Mouse (Mus musculus) intestine, embryonic 16.5 days (tissue): ENCODE measurements around the gene Ptprd. TPM values are rescaled to one million over a fixed set of nuclear protein-coding genes. Genes with fewer than 3 reads are reported as not detected.
A peak's percentile ranks its signal among the peaks of the same experiment; 100 is the strongest.

Source experiments
- ATAC-seq: fragments of 200-750 bp; cut with Nextera tagmentation; 2 replicates; pipeline ENCODE4 v1.8.0; 2017; ENCODE audit warnings: moderate TSS enrichment, moderate library complexity
- H3K27ac ChIP-seq: fragments of 300-500 bp; sonication (generic); 2 replicates; pipeline ENCODE4 v1.5.1; 2014; ENCODE audit warnings: mild to moderate bottlenecking, low read length
- H3K27me3 ChIP-seq: fragments of 300-500 bp; sonication (generic); replicated peaks from 2 replicates; pipeline ENCODE4 v1.6.1; 2014; ENCODE audit warnings: low read length, control low read depth, mixed read lengths; ENCODE audit not compliant: control insufficient read depth, insufficient read depth
- H3K36me3 ChIP-seq: fragments of 300-500 bp; sonication (generic); 2 replicates; pipeline ENCODE4 v1.6.1; 2014; ENCODE audit warnings: low read length, control low read depth; ENCODE audit not compliant: control insufficient read depth, insufficient read depth
- H3K4me1 ChIP-seq: fragments of 300-500 bp; sonication (generic); 2 replicates; pipeline ENCODE4 v1.6.1; 2014; ENCODE audit warnings: low read length, control low read depth, mixed read lengths; ENCODE audit not compliant: control insufficient read depth, insufficient read depth
- H3K4me2 ChIP-seq: fragments of 300-500 bp; sonication (generic); 2 replicates; pipeline ENCODE4 v1.6.1; 2014; ENCODE audit warnings: low read depth, low read length, control low read depth
- H3K4me3 ChIP-seq: fragments of 300-500 bp; sonication (generic); 2 replicates; pipeline ENCODE4 v1.5.1; 2014; ENCODE audit warnings: mild to moderate bottlenecking, low read length
- H3K9ac ChIP-seq: fragments of 300-500 bp; sonication (generic); 2 replicates; pipeline ENCODE4 v1.6.1; 2014; ENCODE audit warnings: low read depth, low read length
- H3K9me3 ChIP-seq: fragments of 300-500 bp; sonication (generic); 2 replicates; pipeline ENCODE4 v1.6.1; 2016; ENCODE audit warnings: low read length, control low read depth; ENCODE audit not compliant: control insufficient read depth
- WGBS: fragments of 180-500 bp; shearing (Covaris S2); extraction: QIAGEN DNeasy Blood & Tissue Kit; methylation state at CpG from one replicate; pipeline ENCODE4 v1.1.7; 2014; 5-methylcytosine and 5-hydroxymethylcytosine counted together
- polyA plus RNA-seq: library from polyadenylated mRNA; unstranded; fragments of >200 nt; fragmentation: Nextera tagmentation; extraction: Ambion mirVana; gene quantifications from 2 replicates; pipeline ENCODE4 v1.2.1, GENCODE M21; 2015

Ptprd gene
- polyA plus RNA-seq, 1 experiment from 2014 or later: 5.0 TPM

GRCm38 (mm10) chr4:77110894-77111293 is 1100.9 kb downstream of the Ptprd start:
- Histone ChIP-seq H3K27me3 (no peaks in the 10 kb centered on the region), H3K27ac (no peak overlapping the region), H3K9me3 (no peaks in the 10 kb centered on the region), H3K9ac (no peak overlapping the region), H3K4me1 (no peaks in the 10 kb centered on the region), H3K36me3 (no peaks in the 10 kb centered on the region), H3K4me2 (no peak overlapping the region), H3K4me3 (no peak overlapping the region)
- 56% methylated on average over 1 of the region's 1 CpGs for WGBS
- no peak for ATAC-seq

DNA sequence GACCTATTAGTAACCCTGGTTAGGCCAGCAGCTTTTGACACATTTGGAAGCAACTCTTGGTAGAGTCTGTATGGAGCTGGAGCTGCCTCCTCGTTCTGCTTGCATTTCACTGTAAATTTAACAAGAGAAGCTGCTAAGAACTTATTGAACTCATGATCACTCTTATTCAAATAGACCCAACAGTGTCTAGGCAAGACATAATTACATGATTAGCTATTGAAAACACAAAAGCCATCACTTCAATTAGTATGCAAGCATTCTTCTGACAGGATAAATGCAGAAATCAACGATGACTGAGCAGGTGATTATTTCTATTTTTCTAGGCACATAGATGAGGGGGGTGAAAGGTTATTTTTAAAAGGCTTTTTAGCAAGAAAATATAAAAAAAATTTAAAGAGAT is 1104.5 kb downstream of the Ptprd start:
- Histone ChIP-seq H3K36me3 (no peaks in the 10 kb centered on the region), H3K4me2 (no peak overlapping the region), H3K4me3 (no peak overlapping the region), H3K9me3 (no peaks in the 10 kb centered on the region), H3K9ac (no peak overlapping the region), H3K27ac (no peak overlapping the region), H3K27me3 (no peaks in the 10 kb centered on the region), H3K4me1 (no peaks in the 10 kb centered on the region)
- no peak for ATAC-seq
- 80% methylated on average over 2 of the region's 2 CpGs for WGBS

- no peaks in the 10 kb centered on the region for H3K36me3 ChIP-seq
- no peak overlapping the region for H3K9ac ChIP-seq
- ATAC-seq: peak; percentile 55; the same call in 1 of the 2 replicates
- 54% methylated on average over 3 of the region's 3 CpGs for WGBS
- H3K27ac ChIP-seq: no peak overlapping the region
- H3K27me3 ChIP-seq: no peaks in the 10 kb centered on the region
- no peak overlapping the region for H3K4me2 ChIP-seq
- no peaks in the 10 kb centered on the region for H3K4me1 ChIP-seq
- no peak overlapping the region for H3K4me3 ChIP-seq
- no peaks in the 10 kb centered on the region for H3K9me3 ChIP-seq
Measured at GRCm38 (mm10) chr4:77083165-77083564, 1128.6 kb downstream of the Ptprd start.

DNA sequence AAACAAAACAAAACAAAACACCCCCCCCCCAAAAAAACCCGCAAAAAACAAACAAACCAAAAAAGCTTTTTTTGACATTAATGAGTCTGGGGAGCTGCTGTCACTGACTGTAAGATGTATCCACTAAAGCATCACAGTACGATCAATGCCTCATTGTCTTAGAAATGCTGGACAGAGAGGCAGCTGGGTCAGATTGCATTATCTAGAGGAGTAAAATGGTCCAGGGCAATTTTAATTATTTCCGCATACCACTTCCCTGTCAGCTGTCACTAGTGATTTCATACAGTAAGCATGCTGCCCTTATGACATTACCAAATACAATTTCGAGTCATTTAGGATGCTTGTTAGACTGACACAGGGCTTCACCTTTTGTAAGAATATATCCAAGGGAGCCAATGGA is 1134.2 kb downstream of the Ptprd start:
- no peak overlapping the region for H3K4me2 ChIP-seq
- H3K4me3 ChIP-seq: no peak overlapping the region
- no peak overlapping the region for H3K27ac ChIP-seq
- WGBS: 72% methylated on average over 4 of the region's 4 CpGs
- H3K36me3 ChIP-seq: no peaks in the 10 kb centered on the region
- H3K9ac ChIP-seq: no peak overlapping the region
- H3K9me3 ChIP-seq: no peaks in the 10 kb centered on the region
- no peak for ATAC-seq
- no peaks in the 10 kb centered on the region for H3K27me3 ChIP-seq
- H3K4me1 ChIP-seq: no peaks in the 10 kb centered on the region

DNA sequence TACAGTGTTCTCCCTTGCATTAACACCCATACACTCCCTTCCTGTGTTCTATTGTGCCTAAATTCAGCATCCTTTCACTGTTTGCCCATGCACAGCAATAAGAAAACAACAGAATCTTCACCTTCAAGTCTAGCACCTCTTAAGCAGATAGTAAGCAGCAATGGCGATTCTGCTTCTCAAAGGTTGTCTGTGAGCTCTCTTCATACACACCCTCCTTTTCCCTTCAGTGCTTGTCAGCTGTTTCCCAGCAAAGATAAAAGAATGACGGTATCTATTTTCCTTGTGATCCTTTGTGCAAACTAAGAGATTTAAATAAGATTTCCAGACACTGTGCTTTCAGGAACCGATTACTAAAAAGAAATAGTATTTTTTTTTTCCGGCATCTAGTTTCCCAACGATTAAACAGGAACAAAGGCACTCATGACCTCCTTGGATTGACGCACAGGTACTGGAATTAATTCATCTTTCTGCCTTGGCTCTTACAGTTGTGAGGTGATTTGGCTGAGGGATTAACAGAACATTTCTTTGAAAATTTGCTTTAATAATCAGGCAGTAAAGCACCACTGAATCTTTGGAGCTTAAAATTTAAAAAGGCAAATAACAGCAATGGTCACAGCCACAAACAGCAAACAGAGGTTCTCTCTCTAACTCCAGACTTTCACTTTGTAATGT is 1161.1 kb downstream of the Ptprd start:
- Histone ChIP-seq H3K4me3 (no peak overlapping the region), H3K4me2 (no peak overlapping the region), H3K36me3 (no peaks in the 10 kb centered on the region), H3K4me1 (no peaks in the 10 kb centered on the region), H3K27me3 (no peaks in the 10 kb centered on the region), H3K9ac (no peak overlapping the region), H3K9me3 (no peaks in the 10 kb centered on the region), H3K27ac (no peak overlapping the region)
- ATAC-seq: no peak
- WGBS: 74% methylated on average over 6 of the region's 6 CpGs

DNA sequence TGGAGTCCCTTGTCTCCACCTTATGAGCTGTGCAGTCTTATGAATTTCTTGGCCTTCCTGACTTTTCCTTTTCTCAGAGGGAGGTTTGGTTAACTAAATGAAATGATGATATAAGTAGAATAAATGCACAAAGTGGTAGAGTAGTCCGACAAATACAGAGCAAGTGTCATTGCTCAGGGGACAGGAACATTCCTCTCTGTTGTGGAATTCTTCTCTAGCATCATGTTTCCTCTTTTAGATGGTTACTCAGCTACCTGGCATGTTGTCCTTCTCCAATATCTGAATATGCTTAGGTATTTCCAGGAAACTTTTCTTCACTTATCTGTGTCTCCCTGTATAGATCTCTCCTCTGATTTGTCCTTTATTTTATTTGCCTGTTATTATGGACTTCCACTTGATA is 1207.3 kb downstream of the Ptprd start:
- Histone ChIP-seq H3K4me3 (no peak overlapping the region), H3K27ac (no peak overlapping the region), H3K4me2 (no peak overlapping the region), H3K27me3 (no peaks in the 10 kb centered on the region), H3K4me1 (no peaks in the 10 kb centered on the region), H3K36me3 (no peaks in the 10 kb centered on the region), H3K9me3 (no peaks in the 10 kb centered on the region), H3K9ac (no peak overlapping the region)
- WGBS: 92% methylated on average over 1 of the region's 1 CpGs
- no peak for ATAC-seq

GRCm38 (mm10) chr4:76996172-76996571 is 1215.6 kb downstream of the Ptprd start:
- no peaks in the 10 kb centered on the region for H3K36me3 ChIP-seq
- H3K9me3 ChIP-seq: no peaks in the 10 kb centered on the region
- 91% methylated on average over 4 of the region's 4 CpGs for WGBS
- ATAC-seq: no peak
- H3K27me3 ChIP-seq: no peaks in the 10 kb centered on the region
- H3K9ac ChIP-seq: no peak overlapping the region
- H3K4me1 ChIP-seq: no peaks in the 10 kb centered on the region
- no peak overlapping the region for H3K27ac ChIP-seq
- H3K4me2 ChIP-seq: no peak overlapping the region
- no peak overlapping the region for H3K4me3 ChIP-seq

- Histone ChIP-seq H3K36me3 (no peaks in the 10 kb centered on the region), H3K9ac (no peak overlapping the region), H3K4me1 (no peaks in the 10 kb centered on the region), H3K27me3 (no peaks in the 10 kb centered on the region), H3K4me3 (no peak overlapping the region), H3K27ac (no peak overlapping the region), H3K4me2 (no peak overlapping the region), H3K9me3 (no peaks in the 10 kb centered on the region)
- 84% methylated on average over 1 of the region's 1 CpGs for WGBS
- no peak for ATAC-seq
Measured at GRCm38 (mm10) chr4:76989961-76990360, 1221.8 kb downstream of the Ptprd start.

DNA sequence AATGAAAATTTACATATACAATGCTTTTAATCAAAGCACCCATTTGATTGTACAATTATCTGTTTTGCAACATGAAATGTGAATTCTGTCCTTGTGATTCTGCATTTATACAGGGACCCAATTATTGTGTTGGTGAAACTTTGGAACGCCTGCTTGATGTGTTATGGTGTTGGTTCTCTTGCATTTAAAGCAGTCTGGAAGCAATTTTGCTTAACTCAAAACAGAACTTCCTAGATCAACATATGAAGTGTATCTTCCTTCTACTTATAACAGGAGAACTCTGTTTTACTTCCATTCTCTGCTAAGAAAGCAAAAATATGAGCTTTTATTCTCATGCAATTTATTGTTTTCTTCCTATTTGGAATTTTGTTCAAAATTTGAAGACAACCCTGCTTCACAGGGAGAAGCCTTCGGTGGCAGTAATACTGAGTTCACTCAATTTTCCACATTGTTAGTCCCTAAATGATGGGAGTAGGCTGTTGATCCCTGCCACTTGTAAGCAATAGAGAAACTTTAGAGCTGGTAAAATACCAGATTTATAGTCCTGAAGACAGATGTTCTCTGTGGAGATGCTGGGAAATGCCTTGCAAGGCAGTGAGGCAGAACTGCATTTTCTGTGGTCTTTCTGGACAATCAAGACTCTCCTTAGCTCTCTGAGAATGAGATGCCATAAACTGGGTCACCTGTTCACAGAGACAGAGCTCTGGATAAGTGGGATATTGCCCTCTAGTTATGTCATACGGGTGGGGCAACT is 1234.5 kb downstream of the Ptprd start:
- no peaks in the 10 kb centered on the region for H3K9me3 ChIP-seq
- H3K4me1 ChIP-seq: no peaks in the 10 kb centered on the region
- H3K27me3 ChIP-seq: no peaks in the 10 kb centered on the region
- no peak overlapping the region for H3K4me3 ChIP-seq
- WGBS: 86% methylated on average over 3 of the region's 3 CpGs
- H3K4me2 ChIP-seq: no peak overlapping the region
- no peaks in the 10 kb centered on the region for H3K36me3 ChIP-seq
- H3K9ac ChIP-seq: no peak overlapping the region
- ATAC-seq: no peak
- H3K27ac ChIP-seq: no peak overlapping the region
